Mouse (Mus musculus): ENCODE results near the gene L3mbtl1.

GRCm38 (mm10) chr2:162956843-162957242 lies 13.6 kb downstream of the L3mbtl1 start:
- TF ChIP-seq CTCF (IDR thresholded peaks at IDR 0.05; ENCODE audit: borderline replicate concordance, insufficient read depth, low read length) (no peak), POLR2A (IDR thresholded peaks at IDR 0.05; ENCODE audit: low read depth, low read length) (no peak)
